Mouse (Mus musculus): ENCODE results near the gene Oip5. TPM values are rescaled to one million over a fixed set of nuclear protein-coding genes. Genes with fewer than 3 reads are reported as not detected.

Gene Oip5
- polyA plus RNA-seq, 1 experiment from 2014 or later = 33.2 TPM

GRCm38 (mm10) chr2:119566182-119566855 lies 52.0 kb downstream of the Oip5 start:
- Histone ChIP-seq H3K4me2 (replicated peaks; ENCODE audit: low read depth, low read length) (no peak overlapping the region), H3K9ac (ENCODE audit: low read depth, low read length) (no peak overlapping the region), H3K36me3 (ENCODE audit: control insufficient read depth, insufficient read depth, low read length) (no peaks in the 10 kb centered on the region), H3K9me3 (ENCODE audit: control insufficient read depth, low read length) (no peaks in the 10 kb centered on the region), H3K4me1 (replicated peaks; ENCODE audit: control insufficient read depth, insufficient read depth, low read length) (no peaks in the 10 kb centered on the region), H3K27me3 (ENCODE audit: control insufficient read depth, insufficient read depth, low read length) (no peaks in the 10 kb centered on the region), H3K4me3 (ENCODE audit: low read depth, low read length) (no peak overlapping the region), H3K27ac (ENCODE audit: low read depth, low read length) (no peak overlapping the region)
- no peak for ATAC-seq (ENCODE audit: low FRiP score)
- DNase-seq (ENCODE audit: low spot score) = no peak
- 86% methylated on average over 7 of the region's 7 CpGs for WGBS

- Histone ChIP-seq H3K4me3 (ENCODE audit: low read depth, low read length) (no peak overlapping the region), H3K36me3 (ENCODE audit: control insufficient read depth, insufficient read depth, low read length) (no peaks in the 10 kb centered on the region), H3K9me3 (ENCODE audit: control insufficient read depth, low read length) (no peaks in the 10 kb centered on the region), H3K4me1 (replicated peaks; ENCODE audit: control insufficient read depth, insufficient read depth, low read length) (no peaks in the 10 kb centered on the region), H3K4me2 (replicated peaks; ENCODE audit: low read depth, low read length) (no peak overlapping the region), H3K27me3 (ENCODE audit: control insufficient read depth, insufficient read depth, low read length) (no peaks in the 10 kb centered on the region), H3K27ac (ENCODE audit: low read depth, low read length) (no peak overlapping the region), H3K9ac (ENCODE audit: low read depth, low read length) (no peak overlapping the region)
- WGBS = 95% methylated on average over 4 of the region's 4 CpGs
- ATAC-seq (ENCODE audit: low FRiP score) (no peak), DNase-seq (ENCODE audit: low spot score) (no peak)
Measured at GRCm38 (mm10) chr2:119565284-119565683, 53.0 kb downstream of the Oip5 start.

GRCm38 (mm10) chr2:119561794-119562193 lies 56.5 kb downstream of the Oip5 start:
- Histone ChIP-seq H3K4me3 (ENCODE audit: low read depth, low read length) (no peak overlapping the region), H3K36me3 (ENCODE audit: control insufficient read depth, insufficient read depth, low read length) (no peaks in the 10 kb centered on the region), H3K9me3 (ENCODE audit: control insufficient read depth, low read length) (no peaks in the 10 kb centered on the region), H3K27ac (ENCODE audit: low read depth, low read length) (no peak overlapping the region), H3K27me3 (ENCODE audit: control insufficient read depth, insufficient read depth, low read length) (no peaks in the 10 kb centered on the region), H3K9ac (ENCODE audit: low read depth, low read length) (no peak overlapping the region), H3K4me2 (replicated peaks; ENCODE audit: low read depth, low read length) (no peak overlapping the region), H3K4me1 (replicated peaks; ENCODE audit: control insufficient read depth, insufficient read depth, low read length) (no peaks in the 10 kb centered on the region)
- ATAC-seq (ENCODE audit: low FRiP score) (no peak), DNase-seq (ENCODE audit: low spot score) (no peak)
- WGBS = 94% methylated on average over 3 of the region's 3 CpGs

Other genes with a start within 250 kb of the Oip5 start
- gene Ino80, start 140.8 kb downstream of the Oip5 start, polyA plus RNA-seq (2014; fragmentation: Nextera tagmentation; extraction: Ambion mirVana) = 3.7 and 5.6 TPM in 2 replicates
- gene Exd1, start 70.8 kb downstream of the Oip5 start, polyA plus RNA-seq (2014; fragmentation: Nextera tagmentation; extraction: Ambion mirVana) = 0.40 and 0.49 TPM in 2 replicates
- 62.3 and 69.6 TPM in 2 replicates for gene Chp1, start 70.8 kb downstream of the Oip5 start, polyA plus RNA-seq (2014; fragmentation: Nextera tagmentation; extraction: Ambion mirVana)
- gene Nusap1, start 171 bp downstream of the Oip5 start, polyA plus RNA-seq (2014; fragmentation: Nextera tagmentation; extraction: Ambion mirVana) = 87.1 and 89.1 TPM in 2 replicates
- gene Ndufaf1, start 44.4 kb upstream of the Oip5 start, polyA plus RNA-seq (2014; fragmentation: Nextera tagmentation; extraction: Ambion mirVana) = 42.1 TPM in 2 replicates
- gene Rtf1, start 56.6 kb upstream of the Oip5 start, polyA plus RNA-seq (2014; fragmentation: Nextera tagmentation; extraction: Ambion mirVana) = 32.5 and 40.8 TPM in 2 replicates
- gene Itpka, start 123.9 kb upstream of the Oip5 start, polyA plus RNA-seq (2014; fragmentation: Nextera tagmentation; extraction: Ambion mirVana) = 0.60 and 0.89 TPM in 2 replicates
- gene Ltk, start 142.0 kb upstream of the Oip5 start, polyA plus RNA-seq (2014; fragmentation: Nextera tagmentation; extraction: Ambion mirVana) = 0.08 and 0.46 TPM in 2 replicates
- gene Rpap1, start 169.1 kb upstream of the Oip5 start, polyA plus RNA-seq (2014; fragmentation: Nextera tagmentation; extraction: Ambion mirVana) = 19.0 and 19.9 TPM in 2 replicates
- gene Tyro3, start 179.3 kb upstream of the Oip5 start, polyA plus RNA-seq (2014; fragmentation: Nextera tagmentation; extraction: Ambion mirVana) = 16.6 and 17.5 TPM in 2 replicates

All from hindbrain, embryonic 11.5 days (tissue).